Mouse (Mus musculus): Measurements from ENCODE around the gene Arg1. TPM values are rescaled to one million over a fixed set of nuclear protein-coding genes. Genes with fewer than 3 reads are reported as not detected.

The Arg1 gene
- 1.6 and 1.8 TPM in 2 replicates for polyA plus RNA-seq (2014; fragmentation: Nextera tagmentation; extraction: Ambion mirVana)

- no peak within 1 kb of the TSS for H3K4me2 ChIP-seq (ENCODE audit: low read length)
- H3K27ac ChIP-seq (replicated peaks; ENCODE audit: low read depth, low read length) = no peak within 1 kb of the TSS
- no peaks in the 10 kb centered on the region for H3K4me1 ChIP-seq (ENCODE audit: control insufficient read depth, insufficient read depth, low read length)
- no peaks in the 10 kb centered on the region for H3K9me3 ChIP-seq (ENCODE audit: control insufficient read depth, low read length)
- no peak within 1 kb of the TSS for H3K9ac ChIP-seq (replicated peaks; ENCODE audit: low read length)
- H3K27me3 ChIP-seq (ENCODE audit: control insufficient read depth, insufficient read depth, low read length) = no peaks in the 10 kb centered on the region
- ATAC-seq (ENCODE audit: low FRiP score, low TSS enrichment) (no peak), DNase-seq (peak; percentile 8)
- 72% methylated on average over 14 of the region's 14 CpGs for WGBS
- H3K4me3 ChIP-seq (replicated peaks; ENCODE audit: low read depth, low read length) = no peak within 1 kb of the TSS
- H3K36me3 ChIP-seq (ENCODE audit: control insufficient read depth, insufficient read depth, low read length) = no peaks in the 10 kb centered on the region
These were observed at the start of gene Arg1 for GRCm38 (mm10) chr10:24926962-24927720. TSS of gene Arg1 (minus strand) at chr10:24927484.

DNA sequence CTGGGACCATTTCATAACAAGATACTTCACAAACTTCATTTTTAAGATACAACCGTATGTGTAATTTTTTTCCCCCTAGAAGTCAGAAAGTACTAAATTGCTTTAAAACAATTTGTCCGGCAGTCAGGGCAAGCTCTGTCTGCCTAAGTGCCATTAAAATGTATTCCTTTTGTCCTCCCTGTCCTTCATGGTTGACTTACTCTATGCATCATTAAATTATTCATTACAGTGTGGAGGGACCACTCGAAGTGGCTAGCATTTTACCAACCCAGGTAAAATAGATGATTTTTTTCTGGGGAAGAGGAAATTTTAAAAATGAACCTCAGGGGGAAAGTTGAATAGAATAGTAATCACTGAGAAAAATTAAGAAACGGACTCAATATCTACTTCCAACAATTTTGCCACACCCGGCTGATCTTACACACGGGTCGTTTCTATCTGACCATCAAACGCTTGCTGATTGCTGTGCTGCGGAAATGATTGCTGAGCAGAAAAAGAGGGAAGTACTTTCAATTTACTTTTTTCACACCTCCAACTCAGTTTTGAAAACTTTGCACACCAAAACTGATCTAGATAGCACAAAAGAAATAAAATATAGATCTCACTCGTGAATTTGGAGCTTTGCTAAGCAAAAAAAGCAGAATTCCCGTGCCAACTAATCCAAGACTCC, 46.7 kb upstream of the Arg1 start:
- no peak overlapping the region for H3K27ac ChIP-seq (replicated peaks; ENCODE audit: low read depth, low read length)
- no peak overlapping the region for H3K4me2 ChIP-seq (ENCODE audit: low read length)
- H3K27me3 ChIP-seq (ENCODE audit: control insufficient read depth, insufficient read depth, low read length) = no peaks in the 10 kb centered on the region
- no peaks in the 10 kb centered on the region for H3K4me1 ChIP-seq (ENCODE audit: control insufficient read depth, insufficient read depth, low read length)
- DNase-seq (no peak), ATAC-seq (ENCODE audit: low FRiP score, low TSS enrichment) (no peak)
- no peaks in the 10 kb centered on the region for H3K36me3 ChIP-seq (ENCODE audit: control insufficient read depth, insufficient read depth, low read length)
- H3K9me3 ChIP-seq (ENCODE audit: control insufficient read depth, low read length) = no peaks in the 10 kb centered on the region
- H3K4me3 ChIP-seq (replicated peaks; ENCODE audit: low read depth, low read length) = no peak overlapping the region
- WGBS = 78% methylated on average over 11 of the region's 11 CpGs
- H3K9ac ChIP-seq (replicated peaks; ENCODE audit: low read length) = no peak overlapping the region

DNA sequence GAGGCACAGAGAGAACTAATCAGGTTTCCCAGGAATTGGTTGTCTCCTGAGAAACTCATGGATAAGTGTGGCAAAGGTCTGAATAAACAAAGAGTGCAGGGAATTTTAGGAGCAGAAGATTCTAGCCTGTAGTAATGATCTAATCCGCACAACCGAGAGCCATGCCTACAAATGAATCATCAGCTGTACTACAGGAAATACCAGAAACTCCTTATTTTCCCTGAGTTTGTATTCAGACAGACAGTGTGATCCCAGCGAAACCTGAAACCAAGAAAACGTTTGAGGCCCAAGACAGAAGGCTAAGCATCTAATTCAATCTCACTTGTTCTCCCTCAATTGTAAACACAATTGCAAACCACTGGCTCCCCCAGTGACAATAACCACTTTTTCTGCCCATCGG, 46.1 kb upstream of the Arg1 start:
- Histone ChIP-seq H3K4me3 (replicated peaks; ENCODE audit: low read depth, low read length) (no peak overlapping the region), H3K27me3 (ENCODE audit: control insufficient read depth, insufficient read depth, low read length) (no peaks in the 10 kb centered on the region), H3K4me2 (ENCODE audit: low read length) (no peak overlapping the region), H3K27ac (replicated peaks; ENCODE audit: low read depth, low read length) (no peak overlapping the region), H3K9me3 (ENCODE audit: control insufficient read depth, low read length) (no peaks in the 10 kb centered on the region), H3K36me3 (ENCODE audit: control insufficient read depth, insufficient read depth, low read length) (no peaks in the 10 kb centered on the region), H3K4me1 (ENCODE audit: control insufficient read depth, insufficient read depth, low read length) (no peaks in the 10 kb centered on the region), H3K9ac (replicated peaks; ENCODE audit: low read length) (no peak overlapping the region)
- ATAC-seq (ENCODE audit: low FRiP score, low TSS enrichment) = no peak
- DNase-seq = no peak
- 60% methylated on average over 5 of the region's 5 CpGs for WGBS

DNA sequence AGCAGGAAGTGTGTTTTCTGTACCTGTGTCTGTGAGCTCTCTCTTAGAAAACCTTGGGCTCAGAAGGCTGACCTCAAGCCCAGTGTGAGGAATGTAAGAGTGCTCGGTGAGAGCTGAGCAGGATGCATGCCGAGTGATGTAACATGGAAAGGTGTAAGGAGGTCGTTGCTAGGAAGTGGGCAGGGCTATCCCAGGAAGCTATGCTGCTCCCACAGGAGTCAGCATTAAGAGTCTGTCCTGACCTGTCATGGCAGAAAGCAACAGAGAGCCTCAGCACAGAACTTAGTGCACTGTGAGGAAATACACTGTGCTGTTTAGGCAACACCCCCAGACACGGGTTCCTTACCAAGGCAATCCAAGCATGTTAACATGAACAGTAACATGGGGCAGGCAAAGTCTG, 45.6 kb upstream of the Arg1 start:
- H3K9ac ChIP-seq (replicated peaks; ENCODE audit: low read length) = no peak overlapping the region
- H3K4me3 ChIP-seq (replicated peaks; ENCODE audit: low read depth, low read length) = no peak overlapping the region
- DNase-seq = no peak
- H3K4me2 ChIP-seq (ENCODE audit: low read length) = no peak overlapping the region
- no peaks in the 10 kb centered on the region for H3K36me3 ChIP-seq (ENCODE audit: control insufficient read depth, insufficient read depth, low read length)
- H3K27ac ChIP-seq (replicated peaks; ENCODE audit: low read depth, low read length) = no peak overlapping the region
- H3K27me3 ChIP-seq (ENCODE audit: control insufficient read depth, insufficient read depth, low read length) = no peaks in the 10 kb centered on the region
- no peaks in the 10 kb centered on the region for H3K9me3 ChIP-seq (ENCODE audit: control insufficient read depth, low read length)
- WGBS = 71% methylated on average over 4 of the region's 4 CpGs
- ATAC-seq (ENCODE audit: low FRiP score, low TSS enrichment) = no peak
- no peaks in the 10 kb centered on the region for H3K4me1 ChIP-seq (ENCODE audit: control insufficient read depth, insufficient read depth, low read length)

DNA sequence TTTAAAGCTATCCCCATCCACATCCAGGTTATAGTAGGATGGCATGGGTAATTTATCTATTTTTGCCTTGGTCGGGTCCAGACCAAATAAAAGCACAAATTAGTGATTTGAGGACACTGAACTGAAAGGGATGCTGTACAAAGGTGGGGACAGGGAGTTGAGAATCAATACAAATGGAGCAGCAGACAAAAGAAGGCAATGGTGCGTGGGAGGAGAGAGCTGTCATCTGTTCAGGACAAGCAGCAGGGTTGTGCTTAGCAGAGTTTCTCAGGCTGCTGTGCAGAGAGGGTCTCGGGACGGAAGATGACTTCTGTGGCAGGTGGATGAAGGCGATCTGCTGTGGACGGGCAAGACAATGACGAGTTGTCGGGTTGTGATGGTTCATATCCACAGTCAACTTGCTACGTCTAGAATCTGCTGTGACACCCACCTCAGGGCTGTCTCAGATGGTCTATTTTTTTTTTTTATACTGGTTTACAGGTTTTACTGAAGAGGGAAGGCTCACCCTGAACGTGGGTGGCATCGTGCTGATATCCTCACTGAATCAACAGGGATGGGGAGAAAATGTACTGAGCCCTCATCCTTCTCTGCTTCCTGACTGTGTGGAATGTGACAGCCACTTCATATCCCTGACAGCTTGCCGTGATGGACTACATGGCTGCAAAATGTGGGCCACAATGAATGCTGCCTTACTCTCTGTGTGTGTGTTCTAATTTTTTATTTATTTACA, 38.7 kb upstream of the Arg1 start:
- H3K27me3 ChIP-seq (ENCODE audit: control insufficient read depth, insufficient read depth, low read length) = no peaks in the 10 kb centered on the region
- H3K4me1 ChIP-seq (ENCODE audit: control insufficient read depth, insufficient read depth, low read length) = 0 out of 2 replicates have a peak, but pooled peaks cover 4% of the 10 kb centered on the region
- WGBS = 61% methylated on average over 12 of the region's 12 CpGs
- no peak overlapping the region for H3K9ac ChIP-seq (replicated peaks; ENCODE audit: low read length)
- no peak overlapping the region for H3K4me3 ChIP-seq (replicated peaks; ENCODE audit: low read depth, low read length)
- no peaks in the 10 kb centered on the region for H3K36me3 ChIP-seq (ENCODE audit: control insufficient read depth, insufficient read depth, low read length)
- no peak overlapping the region for H3K4me2 ChIP-seq (ENCODE audit: low read length)
- DNase-seq = no peak
- no peaks in the 10 kb centered on the region for H3K9me3 ChIP-seq (ENCODE audit: control insufficient read depth, low read length)
- ATAC-seq (ENCODE audit: low FRiP score, low TSS enrichment) = no peak
- no peak overlapping the region for H3K27ac ChIP-seq (replicated peaks; ENCODE audit: low read depth, low read length)

- Histone ChIP-seq H3K9ac (replicated peaks; ENCODE audit: low read length) (no peak overlapping the region), H3K36me3 (ENCODE audit: control insufficient read depth, insufficient read depth, low read length) (no peaks in the 10 kb centered on the region), H3K4me3 (replicated peaks; ENCODE audit: low read depth, low read length) (no peak overlapping the region), H3K27ac (replicated peaks; ENCODE audit: low read depth, low read length) (no peak overlapping the region), H3K4me2 (ENCODE audit: low read length) (no peak overlapping the region), H3K4me1 (ENCODE audit: control insufficient read depth, insufficient read depth, low read length) (0 out of 2 replicates have a peak, but pooled peaks cover 4% of the 10 kb centered on the region), H3K27me3 (ENCODE audit: control insufficient read depth, insufficient read depth, low read length) (no peaks in the 10 kb centered on the region), H3K9me3 (ENCODE audit: control insufficient read depth, low read length) (no peaks in the 10 kb centered on the region)
- DNase-seq (no peak), ATAC-seq (ENCODE audit: low FRiP score, low TSS enrichment) (no peak)
- WGBS = 24% methylated on average over 2 of the region's 2 CpGs
These were observed 34.6 kb upstream of the Arg1 start for GRCm38 (mm10) chr10:24961889-24962288.

DNA sequence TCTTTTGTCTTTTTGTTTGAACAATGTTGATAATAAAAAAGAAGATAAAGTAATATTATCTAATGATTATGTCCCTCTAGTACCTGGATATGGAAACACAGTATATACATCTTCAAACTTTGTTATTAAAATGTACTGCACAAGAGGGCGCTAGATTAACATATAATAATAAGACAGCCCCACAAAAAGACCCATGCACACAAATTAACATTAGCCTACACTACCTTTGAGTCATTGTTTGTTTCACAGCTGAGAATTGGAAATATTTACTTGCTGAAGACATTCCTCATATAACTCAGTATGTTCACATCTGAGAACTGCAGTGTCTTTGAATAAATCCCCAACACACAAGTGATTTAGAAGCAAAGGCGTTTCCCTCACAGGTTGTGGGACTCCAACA, 33.8 kb upstream of the Arg1 start:
- DNase-seq (peak; percentile 83), ATAC-seq (ENCODE audit: low FRiP score, low TSS enrichment) (0 out of 2 replicates have a peak, but pooled peaks have one; percentile 22)
- Histone ChIP-seq H3K27me3 (ENCODE audit: control insufficient read depth, insufficient read depth, low read length) (no peaks in the 10 kb centered on the region), H3K4me1 (ENCODE audit: control insufficient read depth, insufficient read depth, low read length) (0 out of 2 replicates have a peak, but pooled peaks cover 4% of the 10 kb centered on the region), H3K9me3 (ENCODE audit: control insufficient read depth, low read length) (no peaks in the 10 kb centered on the region), H3K4me3 (replicated peaks; ENCODE audit: low read depth, low read length) (no peak overlapping the region), H3K4me2 (ENCODE audit: low read length) (no peak overlapping the region), H3K27ac (replicated peaks; ENCODE audit: low read depth, low read length) (no peak overlapping the region), H3K9ac (replicated peaks; ENCODE audit: low read length) (no peak overlapping the region), H3K36me3 (ENCODE audit: control insufficient read depth, insufficient read depth, low read length) (no peaks in the 10 kb centered on the region)
- WGBS = 48% methylated on average over 2 of the region's 2 CpGs

GRCm38 (mm10) chr10:24959043-24959916, 32.0 kb upstream of the Arg1 start:
- Histone ChIP-seq H3K27ac (replicated peaks; ENCODE audit: low read depth, low read length) (no peak overlapping the region), H3K4me3 (replicated peaks; ENCODE audit: low read depth, low read length) (no peak overlapping the region), H3K4me1 (ENCODE audit: control insufficient read depth, insufficient read depth, low read length) (0 out of 2 replicates have a peak, but pooled peaks cover 4% of the 10 kb centered on the region), H3K27me3 (ENCODE audit: control insufficient read depth, insufficient read depth, low read length) (no peaks in the 10 kb centered on the region), H3K4me2 (ENCODE audit: low read length) (no peak overlapping the region), H3K9me3 (ENCODE audit: control insufficient read depth, low read length) (no peaks in the 10 kb centered on the region), H3K9ac (replicated peaks; ENCODE audit: low read length) (no peak overlapping the region), H3K36me3 (ENCODE audit: control insufficient read depth, insufficient read depth, low read length) (no peaks in the 10 kb centered on the region)
- ATAC-seq (ENCODE audit: low FRiP score, low TSS enrichment) (no peak), DNase-seq (peak; percentile 34)
- WGBS = 63% methylated on average over 15 of the region's 15 CpGs
